Mouse (Mus musculus): ENCODE measurements around the gene Gm20517.

GRCm38 (mm10) chr17:47672311-47673111 is 61.1 kb downstream of the Gm20517 start:
- no peak for TF ChIP-seq POLR2A (IDR thresholded peaks at IDR 0.05; ENCODE audit: low read depth, low read length)
- TF ChIP-seq CTCF (IDR thresholded peaks at IDR 0.05; ENCODE audit: extremely low read depth, insufficient read length, insufficient replicate concordance, low read depth, low read length), result no peak
